Mouse (Mus musculus) embryonic facial prominence, embryonic 15.5 days (tissue): ENCODE measurements around the gene Olfr806. TPM values are rescaled to one million over a fixed set of nuclear protein-coding genes. Genes with fewer than 3 reads are reported as not detected.

Experiments
- ATAC-seq: fragments of 200-750 bp; cut with Nextera tagmentation; 2 replicates; pipeline ENCODE4 v1.8.0; 2017; ENCODE audit warnings: low read depth, moderate TSS enrichment; ENCODE audit not compliant: insufficient number of reproducible peaks, low FRiP score, low TSS enrichment
- H3K27ac ChIP-seq: fragments of 300-500 bp; sonication (generic); replicated peaks from 2 replicates; pipeline ENCODE4 v1.5.1; 2015; ENCODE audit warnings: mild to moderate bottlenecking, inconsistent platforms
- H3K27me3 ChIP-seq: fragments of 300-500 bp; sonication (generic); 2 replicates; pipeline ENCODE4 v1.6.1; 2015; ENCODE audit warnings: inconsistent platforms
- H3K36me3 ChIP-seq: fragments of 300-500 bp; sonication (generic); 2 replicates; pipeline ENCODE4 v1.6.1; 2015; ENCODE audit warnings: mild to moderate bottlenecking, inconsistent platforms
- H3K4me1 ChIP-seq: fragments of 300-500 bp; sonication (generic); 2 replicates; pipeline ENCODE4 v1.6.1; 2015; ENCODE audit warnings: inconsistent platforms
- H3K4me2 ChIP-seq: fragments of 300-500 bp; sonication (generic); replicated peaks from 2 replicates; pipeline ENCODE4 v1.6.1; 2015; ENCODE audit warnings: mild to moderate bottlenecking, inconsistent platforms
- H3K4me3 ChIP-seq: fragments of 300-500 bp; sonication (generic); replicated peaks from 2 replicates; pipeline ENCODE4 v1.5.1; 2015; ENCODE audit warnings: mild to moderate bottlenecking, inconsistent platforms
- H3K9ac ChIP-seq: fragments of 300-500 bp; sonication (generic); 2 replicates; pipeline ENCODE4 v1.6.1; 2015; ENCODE audit warnings: inconsistent platforms
- H3K9me3 ChIP-seq: fragments of 300-500 bp; sonication (generic); replicated peaks from 2 replicates; pipeline ENCODE4 v1.6.1; 2016; ENCODE audit warnings: inconsistent platforms
- WGBS: fragments of 180-500 bp; shearing (Covaris S2); methylation state at CpG from one replicate; pipeline ENCODE4 v1.1.7; 2015; 5-methylcytosine and 5-hydroxymethylcytosine counted together
- microRNA-seq: library from miRNA; unstranded; fragments of <30 nt; microRNA quantifications from one replicate; pipeline ENCODE4, GENCODE M21; 2016; ENCODE audit warnings: borderline number of aligned reads
- polyA plus RNA-seq: library from polyadenylated mRNA; unstranded; fragments of >200 nt; fragmentation: Nextera tagmentation; extraction: Ambion mirVana; gene quantifications from 2 replicates; pipeline ENCODE4 v1.2.1, GENCODE M21; 2015

The Olfr806 gene
- polyA plus RNA-seq: not detected in 2 replicates

DNA sequence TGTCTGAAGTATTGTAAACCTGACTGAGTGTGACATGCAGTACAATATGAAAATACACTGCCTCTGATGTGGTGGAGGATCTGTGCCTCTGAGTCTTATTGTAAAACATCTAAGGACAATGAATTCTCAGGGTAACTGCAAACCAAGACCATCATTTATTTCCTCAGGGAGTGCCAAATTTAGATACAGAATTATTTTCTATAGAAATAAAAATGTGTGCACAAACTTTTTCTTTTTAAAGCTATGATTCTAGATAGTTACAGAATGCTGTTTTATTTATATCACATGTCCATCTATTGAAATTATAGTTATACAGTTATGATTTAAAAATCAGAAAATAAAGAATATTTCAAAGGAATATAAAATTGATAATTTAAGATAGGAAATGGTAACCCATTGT, at the start of gene Olfr806:
Gene Olfr806 (minus strand): TSS at position 101 of the 400 bp plus-strand sequence.
- no peak for ATAC-seq

DNA sequence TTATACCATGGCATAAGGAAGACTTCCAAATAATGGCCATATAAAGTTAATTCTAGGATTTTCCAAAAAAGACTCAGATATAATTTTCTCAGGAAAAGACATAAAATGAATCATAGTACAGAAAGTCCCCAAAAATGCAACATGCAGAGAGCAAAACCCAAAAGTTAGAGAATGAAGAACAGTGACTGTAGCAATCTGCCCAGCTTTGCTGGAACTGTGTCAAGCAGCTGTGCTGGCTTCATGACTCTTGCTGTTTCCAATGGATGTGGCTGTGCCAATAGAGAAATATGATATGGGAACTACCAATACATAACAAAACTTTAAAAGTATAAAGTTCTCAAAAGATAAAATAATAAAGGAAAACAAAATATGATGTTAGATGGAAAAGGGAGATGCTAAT, 36.4 kb upstream of the Olfr806 start:
- no peak for ATAC-seq
- H3K36me3 ChIP-seq: no peaks in the 10 kb centered on the region
- no peak overlapping the region for H3K4me2 ChIP-seq

More for the DNA sequence above, at the start of gene Olfr806:
- Histone ChIP-seq H3K4me2 (no peak within 1 kb of the TSS), H3K9me3 (no peaks in the 10 kb centered on the region), H3K4me1 (no peaks in the 10 kb centered on the region), H3K9ac (no peak within 1 kb of the TSS), H3K4me3 (no peak within 1 kb of the TSS), H3K27me3 (no peaks in the 10 kb centered on the region), H3K36me3 (no peaks in the 10 kb centered on the region), H3K27ac (no peak within 1 kb of the TSS)

DNA sequence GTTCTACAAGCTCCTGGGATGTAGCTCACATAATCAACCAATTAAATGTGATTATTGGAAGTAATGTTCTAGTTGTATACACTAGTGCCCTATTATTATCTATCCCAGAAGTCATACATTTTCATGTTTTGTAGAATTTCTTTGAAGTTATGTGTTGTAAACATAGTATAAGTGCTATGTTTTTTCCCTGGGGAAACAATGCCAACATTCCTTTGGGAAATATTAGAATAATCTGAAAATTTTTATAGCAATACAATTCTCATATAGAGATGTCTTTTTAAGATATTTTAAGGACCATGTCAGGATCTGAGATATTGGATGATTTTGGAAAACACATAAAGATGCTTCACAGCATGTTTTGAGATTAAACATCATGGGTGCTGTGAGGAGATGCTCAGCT, 32.6 kb upstream of the Olfr806 start, which contains the start of gene Olfr809:
Gene Olfr809 (plus strand): TSS at position 301 of the 400 bp plus-strand sequence.
- Histone ChIP-seq H3K36me3 (no peaks in the 10 kb centered on the region), H3K4me3 (no peak within 1 kb of the TSS), H3K4me1 (no peaks in the 10 kb centered on the region), H3K9me3 (no peaks in the 10 kb centered on the region), H3K27me3 (no peaks in the 10 kb centered on the region), H3K27ac (no peak within 1 kb of the TSS), H3K9ac (no peak within 1 kb of the TSS), H3K4me2 (no peak within 1 kb of the TSS)
- no peak for ATAC-seq

More for the DNA sequence above, 36.4 kb upstream of the Olfr806 start:
- Histone ChIP-seq H3K9me3 (no peaks in the 10 kb centered on the region), H3K9ac (no peak overlapping the region), H3K4me3 (no peak overlapping the region), H3K4me1 (no peaks in the 10 kb centered on the region), H3K27ac (no peak overlapping the region), H3K27me3 (no peaks in the 10 kb centered on the region)

DNA sequence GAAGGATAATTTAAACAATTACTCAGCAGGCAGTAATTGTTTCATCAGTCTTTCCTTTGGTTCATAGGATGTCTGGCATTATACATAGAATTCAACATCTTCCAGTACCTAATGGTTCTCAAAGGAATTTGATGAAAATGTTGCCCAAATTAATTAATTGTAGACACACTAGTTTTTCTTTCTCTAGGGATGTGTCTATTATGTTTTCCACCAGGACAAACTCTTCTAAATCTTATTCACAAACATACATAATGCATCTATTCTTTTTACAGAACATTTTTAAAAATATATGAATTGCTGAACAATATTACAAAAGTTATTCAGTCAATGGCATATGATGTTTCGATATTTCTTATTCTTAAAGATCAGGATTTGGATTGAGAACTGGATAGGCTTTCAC, 23.5 kb upstream of the Olfr806 start, which contains the start of gene Olfr808:
Gene Olfr808 (plus strand): TSS at position 301 of the 400 bp plus-strand sequence.
- no peaks in the 10 kb centered on the region for H3K27me3 ChIP-seq
- H3K9ac ChIP-seq: no peak within 1 kb of the TSS
- no peaks in the 10 kb centered on the region for H3K4me1 ChIP-seq
- ATAC-seq: no peak
- H3K9me3 ChIP-seq: no peaks in the 10 kb centered on the region
- no peak within 1 kb of the TSS for H3K27ac ChIP-seq
- H3K4me3 ChIP-seq: no peak within 1 kb of the TSS
- WGBS: 85% methylated on average over 1 of the region's 1 CpGs
- no peaks in the 10 kb centered on the region for H3K36me3 ChIP-seq
- H3K4me2 ChIP-seq: no peak within 1 kb of the TSS

DNA sequence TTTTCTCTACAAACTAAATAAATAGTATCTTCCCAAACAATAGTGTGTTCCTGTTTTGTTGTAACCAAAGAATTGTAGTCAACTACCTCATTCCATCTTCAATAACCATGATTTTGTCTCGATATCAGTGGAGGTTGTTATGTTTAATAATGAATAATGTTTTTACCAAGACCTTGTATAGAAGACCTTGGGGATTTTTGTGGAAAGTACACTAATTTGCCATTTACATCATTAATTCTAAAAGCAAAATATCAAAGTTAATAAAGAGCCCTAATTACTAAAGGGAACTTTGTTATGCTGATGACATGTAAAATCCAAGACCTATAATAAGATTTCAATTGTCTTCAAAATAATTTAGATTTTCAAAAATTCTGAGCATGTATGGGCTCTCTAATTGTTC, 16.0 kb upstream of the Olfr806 start, which contains the start of gene Olfr807:
Gene Olfr807 (minus strand): TSS at position 101 of the 400 bp plus-strand sequence.
- no peaks in the 10 kb centered on the region for H3K4me1 ChIP-seq
- H3K9ac ChIP-seq: no peak within 1 kb of the TSS
- ATAC-seq: no peak
- no peaks in the 10 kb centered on the region for H3K27me3 ChIP-seq
- no peak within 1 kb of the TSS for H3K4me3 ChIP-seq
- no peak within 1 kb of the TSS for H3K27ac ChIP-seq
- no peaks in the 10 kb centered on the region for H3K36me3 ChIP-seq
- H3K9me3 ChIP-seq: no peaks in the 10 kb centered on the region
- no peak within 1 kb of the TSS for H3K4me2 ChIP-seq
- 84% methylated on average over 1 of the region's 1 CpGs for WGBS

GRCm38 (mm10) chr10:129729275-129729674, 12.4 kb downstream of the Olfr806 start, which contains the start of gene Olfr805:
TSS of gene Olfr805 (minus strand) at chr10:129729375.
- Histone ChIP-seq H3K4me3 (no peak within 1 kb of the TSS), H3K4me2 (no peak within 1 kb of the TSS), H3K27ac (no peak within 1 kb of the TSS), H3K27me3 (no peaks in the 10 kb centered on the region), H3K9me3 (no peaks in the 10 kb centered on the region), H3K36me3 (no peaks in the 10 kb centered on the region), H3K9ac (no peak within 1 kb of the TSS), H3K4me1 (no peaks in the 10 kb centered on the region)
- ATAC-seq: no peak
- 97% methylated on average over 2 of the region's 2 CpGs for WGBS

- no peaks in the 10 kb centered on the region for H3K4me1 ChIP-seq
- H3K36me3 ChIP-seq: no peaks in the 10 kb centered on the region
- ATAC-seq: no peak
- no peak within 1 kb of the TSS for H3K4me2 ChIP-seq
- no peaks in the 10 kb centered on the region for H3K9me3 ChIP-seq
- H3K27ac ChIP-seq: no peak within 1 kb of the TSS
- H3K27me3 ChIP-seq: no peaks in the 10 kb centered on the region
- H3K4me3 ChIP-seq: no peak within 1 kb of the TSS
- no peak within 1 kb of the TSS for H3K9ac ChIP-seq
Measured at GRCm38 (mm10) chr10:129702910-129703309, 38.8 kb downstream of the Olfr806 start, which contains the start of gene Olfr804. TSS of gene Olfr804 (plus strand) at chr10:129703210.

GRCm38 (mm10) chr10:129694186-129694585, 47.5 kb downstream of the Olfr806 start, which contains the start of gene Olfr803:
TSS of gene Olfr803 (minus strand) at chr10:129694286.
- no peak within 1 kb of the TSS for H3K4me2 ChIP-seq
- no peak within 1 kb of the TSS for H3K27ac ChIP-seq
- no peak within 1 kb of the TSS for H3K4me3 ChIP-seq
- H3K36me3 ChIP-seq: no peaks in the 10 kb centered on the region
- ATAC-seq: no peak
- H3K27me3 ChIP-seq: no peaks in the 10 kb centered on the region
- no peak within 1 kb of the TSS for H3K9ac ChIP-seq
- no peaks in the 10 kb centered on the region for H3K4me1 ChIP-seq
- no peaks in the 10 kb centered on the region for H3K9me3 ChIP-seq
- WGBS: 74% methylated on average over 2 of the region's 2 CpGs

DNA sequence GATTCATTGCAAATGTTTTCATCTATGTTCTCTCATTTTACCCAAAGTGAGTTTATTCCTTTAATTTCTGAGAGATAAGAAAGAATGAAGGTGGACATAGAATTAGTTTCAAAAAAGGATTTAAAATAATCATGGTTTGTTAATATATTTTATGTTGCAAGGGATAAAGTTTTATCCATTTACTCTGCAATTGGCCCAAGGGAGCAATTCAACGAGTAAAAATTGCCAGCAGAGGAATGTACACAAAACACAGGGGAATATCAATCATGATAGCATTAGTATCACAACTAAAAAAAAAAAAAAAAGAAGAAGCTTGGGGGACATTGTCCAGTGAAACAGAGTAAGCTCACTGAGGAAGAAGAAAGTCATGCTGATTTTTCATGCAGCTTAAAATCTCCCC, 53.7 kb downstream of the Olfr806 start, which contains the start of gene Olfr802:
Gene Olfr802 (minus strand): TSS at position 101 of the 400 bp plus-strand sequence.
- Histone ChIP-seq H3K4me1 (no peaks in the 10 kb centered on the region), H3K36me3 (no peaks in the 10 kb centered on the region), H3K4me2 (no peak within 1 kb of the TSS), H3K27me3 (no peaks in the 10 kb centered on the region), H3K9me3 (no peaks in the 10 kb centered on the region), H3K4me3 (no peak within 1 kb of the TSS), H3K27ac (no peak within 1 kb of the TSS), H3K9ac (no peak within 1 kb of the TSS)
- WGBS: 49% methylated on average over 1 of the region's 1 CpGs
- no peak for ATAC-seq

Small RNAs within 50 kb of the gene (microRNA-seq; reads per million reads assigned to microRNA genes)
- not detected for gene Gm24485

Other genes with a start within 250 kb of the Olfr806 start
- not detected in 2 replicates for gene Olfr790, start 243.4 kb downstream of the Olfr806 start, polyA plus RNA-seq
- gene Olfr791, start 220.1 kb downstream of the Olfr806 start, polyA plus RNA-seq: 0.07 and 0.21 TPM in 2 replicates
- gene Olfr792, start 202.8 kb downstream of the Olfr806 start, polyA plus RNA-seq: 0.24 TPM in 1 of 2 replicates, not detected in the other
- gene Olfr794, start 174.3 kb downstream of the Olfr806 start, polyA plus RNA-seq: not detected in 2 replicates
- not detected in 2 replicates for gene Olfr796, start 129.4 kb downstream of the Olfr806 start, polyA plus RNA-seq
- 0.04 and 0.12 TPM in 2 replicates for gene Olfr798, start 114.0 kb downstream of the Olfr806 start, polyA plus RNA-seq
- not detected in 2 replicates for gene Olfr799, start 104.4 kb downstream of the Olfr806 start, polyA plus RNA-seq
- gene Olfr800, start 84.2 kb downstream of the Olfr806 start, polyA plus RNA-seq: not detected in 2 replicates
- gene Olfr801, start 68.1 kb downstream of the Olfr806 start, polyA plus RNA-seq: not detected in 2 replicates
- 0.03 and 0.07 TPM in 2 replicates for gene Olfr802, start 53.8 kb downstream of the Olfr806 start, polyA plus RNA-seq
- gene Olfr803, start 47.6 kb downstream of the Olfr806 start, polyA plus RNA-seq: not detected in 2 replicates
- not detected in 2 replicates for gene Olfr804, start 38.7 kb downstream of the Olfr806 start, polyA plus RNA-seq
- gene Olfr805, start 12.5 kb downstream of the Olfr806 start, polyA plus RNA-seq: 0.05 TPM in 1 of 2 replicates, not detected in the other
- gene Olfr807, start 15.9 kb upstream of the Olfr806 start, polyA plus RNA-seq: 0.17 TPM in 1 of 2 replicates, not detected in the other
- not detected in 2 replicates for gene Olfr808, start 23.6 kb upstream of the Olfr806 start, polyA plus RNA-seq
- gene Olfr809, start 32.7 kb upstream of the Olfr806 start, polyA plus RNA-seq: 0.17 TPM in 1 of 2 replicates, not detected in the other
- gene Olfr810, start 53.0 kb upstream of the Olfr806 start, polyA plus RNA-seq: 0.26 and 0.44 TPM in 2 replicates
- gene Olfr811, start 62.5 kb upstream of the Olfr806 start, polyA plus RNA-seq: not detected in 2 replicates
- 0.13 and 0.41 TPM in 2 replicates for gene Olfr812, start 104.2 kb upstream of the Olfr806 start, polyA plus RNA-seq
- 0.20 and 0.33 TPM in 2 replicates for gene Olfr813, start 113.4 kb upstream of the Olfr806 start, polyA plus RNA-seq
- not detected in 2 replicates for gene Olfr814, start 137.9 kb upstream of the Olfr806 start, polyA plus RNA-seq
- 0.17 TPM in 1 of 2 replicates, not detected in the other for gene Olfr815, start 163.9 kb upstream of the Olfr806 start, polyA plus RNA-seq
- gene Olfr816, start 173.7 kb upstream of the Olfr806 start, polyA plus RNA-seq: not detected in 2 replicates
- gene Olfr818, start 207.2 kb upstream of the Olfr806 start, polyA plus RNA-seq: not detected in 2 replicates
- 0.04 TPM in 1 of 2 replicates, not detected in the other for gene Olfr819, start 225.3 kb upstream of the Olfr806 start, polyA plus RNA-seq
- gene Olfr247, start 234.2 kb upstream of the Olfr806 start, polyA plus RNA-seq: 0.11 TPM in 1 of 2 replicates, not detected in the other
- 0.09 TPM in 1 of 2 replicates, not detected in the other for gene Gm10310, start 243.1 kb upstream of the Olfr806 start, polyA plus RNA-seq